Mouse (Mus musculus): Measurements from ENCODE around the gene Cdh13. TPM values are rescaled to one million over a fixed set of nuclear protein-coding genes. Genes with fewer than 3 reads are reported as not detected.

Gene Cdh13
- total RNA-seq, 4 experiments from 2014 or later = 81.0 to 97.1 (median 86.4) TPM

- DNase-seq (ENCODE audit: low spot score in 2 of 2) = no peak
Observed at GRCm38 (mm10) chr8:118902402-118902801, 618.9 kb downstream of the Cdh13 start.

DNA sequence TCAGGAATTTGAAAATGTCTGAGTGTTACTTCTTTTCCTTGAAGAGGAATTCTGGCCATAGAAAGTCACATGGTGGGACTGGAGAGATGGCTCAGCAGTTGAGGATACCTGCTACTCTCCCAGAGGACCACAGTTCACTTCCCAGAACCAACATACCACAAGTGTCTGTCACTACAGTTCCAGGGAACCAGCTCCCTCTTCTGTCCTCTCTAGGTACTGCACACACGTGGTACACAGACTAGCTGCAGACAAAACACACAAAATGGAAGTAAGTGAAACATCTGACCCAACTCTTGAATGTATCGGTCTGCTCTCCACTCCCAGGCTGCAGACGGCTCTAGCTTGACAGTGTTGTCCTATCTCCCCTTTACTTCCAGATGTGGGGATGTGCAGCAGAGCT is 633.0 kb downstream of the Cdh13 start:
- no peak for DNase-seq (ENCODE audit: low spot score in 2 of 2)

DNA sequence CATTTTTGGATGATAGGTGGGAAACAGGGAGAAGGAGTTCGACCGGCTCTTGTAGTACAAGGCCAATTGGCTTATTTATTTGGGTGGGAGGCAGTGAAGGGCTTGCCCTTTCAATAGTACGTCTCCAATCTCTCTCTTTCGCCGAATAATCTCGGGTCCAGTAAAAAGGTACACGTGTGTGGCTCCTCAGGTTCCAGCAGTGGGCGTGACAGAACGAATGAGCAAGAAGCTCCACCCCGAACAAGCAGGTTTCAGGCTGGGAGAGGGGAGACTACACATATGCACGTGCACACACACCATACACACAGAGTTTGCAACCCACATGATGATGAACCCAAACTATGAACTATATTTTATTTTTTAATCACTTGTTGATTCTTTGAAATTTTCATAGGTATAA is 653.9 kb downstream of the Cdh13 start:
- DNase-seq (ENCODE audit: low spot score in 2 of 2) = no peak

- no peak for DNase-seq (ENCODE audit: low spot score in 2 of 2)
Observed at GRCm38 (mm10) chr8:118938025-118938424, 654.5 kb downstream of the Cdh13 start.

- DNase-seq (ENCODE audit: low spot score in 2 of 2) = no peak
Observed at GRCm38 (mm10) chr8:118951766-118952741, 668.5 kb downstream of the Cdh13 start.

GRCm38 (mm10) chr8:118956109-118956508 is 672.6 kb downstream of the Cdh13 start:
- no peak for DNase-seq (ENCODE audit: low spot score in 2 of 2)

- DNase-seq (ENCODE audit: low spot score in 2 of 2) = no peak
Observed at GRCm38 (mm10) chr8:118961877-118962545, 678.5 kb downstream of the Cdh13 start.

DNA sequence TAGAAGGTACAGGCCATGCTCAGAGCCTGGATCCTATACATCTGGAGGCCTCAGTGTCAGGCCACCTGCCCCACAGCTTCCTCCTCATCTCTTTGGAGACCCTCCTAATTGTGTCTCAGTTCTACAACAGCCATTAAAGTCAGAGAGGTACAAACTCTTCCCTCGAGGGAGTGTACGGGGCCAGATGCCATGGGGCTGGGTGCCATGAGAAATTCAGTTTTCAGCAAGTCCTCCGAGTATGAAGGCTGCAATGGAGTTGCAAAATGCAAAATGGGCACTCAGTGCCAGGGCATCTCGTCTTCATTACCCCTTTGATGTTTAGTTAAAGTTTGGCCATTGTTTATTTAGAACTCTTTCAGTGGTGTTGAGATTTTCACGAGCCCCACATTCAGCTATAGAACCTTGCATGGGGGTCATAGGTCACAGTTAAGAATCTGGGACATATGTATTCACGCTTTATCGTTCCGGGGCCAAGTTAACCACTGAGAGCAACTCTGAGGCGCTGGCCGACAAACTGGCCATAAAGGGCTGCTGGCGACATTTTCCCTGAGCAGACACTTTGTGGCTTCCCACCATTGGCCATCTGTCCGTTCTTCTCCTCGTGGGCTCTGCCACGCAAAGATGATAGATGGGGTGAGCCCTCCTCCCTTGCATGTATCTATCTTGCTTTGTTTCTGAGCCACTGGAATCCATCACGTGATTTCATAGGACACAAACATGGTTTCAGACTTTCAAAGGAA is 681.7 kb downstream of the Cdh13 start:
- DNase-seq (ENCODE audit: low spot score in 2 of 2) = no peak

DNA sequence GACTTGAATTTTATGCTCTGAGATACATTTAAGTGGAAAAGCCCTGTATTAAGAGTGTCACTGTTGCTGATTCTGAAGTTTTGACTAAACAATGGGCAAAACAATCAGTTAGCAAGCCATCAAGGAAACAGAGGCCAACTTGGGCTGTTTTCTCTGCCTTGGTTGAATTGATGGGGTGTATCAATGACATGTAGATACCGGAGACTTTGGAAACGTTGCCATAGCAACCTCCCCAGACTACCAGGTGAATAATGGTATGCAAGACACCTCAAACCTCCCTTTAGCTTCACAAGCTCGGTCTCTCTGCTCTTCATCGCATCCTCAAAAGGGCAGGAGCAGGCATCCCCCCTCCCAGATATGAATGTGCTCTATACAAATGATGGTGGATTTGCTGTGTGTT is 685.4 kb downstream of the Cdh13 start:
- DNase-seq (ENCODE audit: low spot score in 2 of 2) = no peak

- no peak for DNase-seq (ENCODE audit: low spot score in 2 of 2)
Observed at GRCm38 (mm10) chr8:118979800-118980199, 696.3 kb downstream of the Cdh13 start.

GRCm38 (mm10) chr8:118983724-118984123 is 700.2 kb downstream of the Cdh13 start:
- no peak for DNase-seq (ENCODE audit: low spot score in 2 of 2)

- no peak for DNase-seq (ENCODE audit: low spot score in 2 of 2)
Observed at GRCm38 (mm10) chr8:118986796-118987195, 703.3 kb downstream of the Cdh13 start.

- no peak for DNase-seq (ENCODE audit: low spot score in 2 of 2)
Observed at GRCm38 (mm10) chr8:118995641-118996188, 712.2 kb downstream of the Cdh13 start.

DNA sequence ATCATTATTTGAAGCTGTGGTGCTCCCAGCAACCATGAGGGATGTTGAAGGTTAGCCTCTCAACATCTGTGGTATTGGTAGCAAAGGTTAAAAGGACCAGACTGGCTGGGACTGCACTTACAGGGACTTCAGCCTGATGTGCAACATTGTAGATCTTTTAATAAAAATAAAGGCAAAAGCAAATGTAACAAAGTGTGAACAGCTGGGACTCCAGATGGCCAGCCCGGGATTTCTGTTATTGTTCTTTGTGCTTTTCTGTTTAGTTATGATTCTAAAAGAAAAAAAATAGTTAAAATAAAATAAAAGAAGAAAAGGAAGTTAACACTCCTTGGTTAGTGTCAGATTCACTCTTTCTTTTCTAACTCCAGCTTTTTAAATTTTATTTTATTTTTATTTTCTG is 717.1 kb downstream of the Cdh13 start:
- DNase-seq (ENCODE audit: low spot score in 2 of 2) = peak in 1 of 2 experiments; percentile 23

GRCm38 (mm10) chr8:119004821-119005220 is 721.3 kb downstream of the Cdh13 start:
- no peak for DNase-seq (ENCODE audit: low spot score in 2 of 2)

- DNase-seq (ENCODE audit: low spot score in 2 of 2) = peak in 1 of 2 experiments; percentile 28
Observed at GRCm38 (mm10) chr8:119018675-119019074, 735.1 kb downstream of the Cdh13 start.

DNA sequence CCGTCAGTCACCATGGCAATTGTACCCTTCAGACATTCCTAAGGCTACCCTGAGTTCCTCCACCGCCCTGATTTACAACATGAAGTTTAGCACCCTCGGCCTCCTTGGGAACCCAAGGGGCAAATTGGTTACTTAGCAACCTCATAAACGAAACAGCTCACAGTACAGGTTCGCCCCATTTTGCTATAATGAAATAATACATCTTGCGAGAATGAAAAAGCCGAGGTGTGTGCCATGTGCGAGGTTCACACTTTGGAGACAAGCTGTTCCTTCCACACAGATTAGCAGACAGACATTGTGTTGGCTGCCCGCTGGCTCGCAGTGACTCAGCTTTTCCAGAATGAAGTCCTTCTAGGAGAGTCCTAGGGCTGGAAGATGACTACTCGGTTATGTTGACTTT is 737.2 kb downstream of the Cdh13 start:
- DNase-seq (ENCODE audit: low spot score in 2 of 2) = peak; percentile 43 to 82

DNA sequence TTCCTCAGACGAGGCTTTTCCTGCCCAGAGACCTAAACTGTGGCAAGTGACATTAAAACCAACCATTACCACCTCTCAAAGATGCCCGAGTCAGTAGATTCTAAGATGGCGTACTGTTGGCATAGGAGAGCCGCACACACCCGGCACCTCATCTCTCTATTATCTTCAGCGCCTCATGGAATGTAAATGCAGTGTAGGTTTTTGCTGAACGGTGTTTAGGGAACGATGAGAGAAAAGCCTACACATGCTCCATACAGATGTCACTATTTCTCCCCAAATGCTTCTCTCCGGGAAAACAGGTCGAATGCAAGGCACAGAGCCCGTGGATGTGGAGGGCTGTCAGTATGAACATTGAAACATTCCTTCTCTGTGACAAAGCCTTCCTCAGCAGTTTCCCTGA is 737.9 kb downstream of the Cdh13 start:
- no peak for DNase-seq (ENCODE audit: low spot score in 2 of 2)

- no peak for DNase-seq (ENCODE audit: low spot score in 2 of 2)
Observed at GRCm38 (mm10) chr8:119022301-119022870, 738.9 kb downstream of the Cdh13 start.

- no peak for DNase-seq (ENCODE audit: low spot score in 2 of 2)
Observed at GRCm38 (mm10) chr8:119033398-119033797, 749.9 kb downstream of the Cdh13 start.

DNA sequence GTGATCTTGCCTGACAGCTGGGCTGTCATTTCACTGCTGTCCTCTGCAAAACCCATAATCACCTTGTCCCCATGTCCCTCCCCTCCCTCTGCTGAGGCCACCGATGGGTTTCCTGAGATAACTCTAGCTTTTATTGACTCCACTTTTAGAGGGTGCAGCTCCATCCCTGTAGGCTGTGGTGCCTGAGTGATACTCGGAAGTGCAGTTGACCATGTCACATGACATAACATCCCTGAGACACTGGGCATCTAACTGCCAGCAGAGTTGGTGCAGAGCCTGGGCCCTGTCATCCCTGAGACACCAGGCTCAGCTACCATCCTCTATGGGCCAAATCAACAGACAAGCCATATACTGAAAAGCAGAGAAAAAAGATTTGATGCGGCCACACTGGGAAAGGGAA is 750.5 kb downstream of the Cdh13 start:
- no peak for DNase-seq (ENCODE audit: low spot score in 2 of 2)
